Mouse (Mus musculus) bone marrow, adult 2 months (tissue): ENCODE results near the gene Numbl.

Experiments
- CTCF ChIP-seq: fragments of 200-500 bp; IDR thresholded peaks from 2 replicates; pipeline ENCODE4 v1.5.1; 2011; ENCODE audit warnings: low read length, control low read depth; ENCODE audit not compliant: control insufficient read depth, insufficient read depth
- POLR2A ChIP-seq: fragments of 200-500 bp; IDR thresholded peaks from 2 replicates; pipeline ENCODE4 v1.6.1; 2011; ENCODE audit warnings: low read depth, mild to moderate bottlenecking, control low read depth, low read length, borderline replicate concordance; ENCODE audit not compliant: control insufficient read depth

DNA sequence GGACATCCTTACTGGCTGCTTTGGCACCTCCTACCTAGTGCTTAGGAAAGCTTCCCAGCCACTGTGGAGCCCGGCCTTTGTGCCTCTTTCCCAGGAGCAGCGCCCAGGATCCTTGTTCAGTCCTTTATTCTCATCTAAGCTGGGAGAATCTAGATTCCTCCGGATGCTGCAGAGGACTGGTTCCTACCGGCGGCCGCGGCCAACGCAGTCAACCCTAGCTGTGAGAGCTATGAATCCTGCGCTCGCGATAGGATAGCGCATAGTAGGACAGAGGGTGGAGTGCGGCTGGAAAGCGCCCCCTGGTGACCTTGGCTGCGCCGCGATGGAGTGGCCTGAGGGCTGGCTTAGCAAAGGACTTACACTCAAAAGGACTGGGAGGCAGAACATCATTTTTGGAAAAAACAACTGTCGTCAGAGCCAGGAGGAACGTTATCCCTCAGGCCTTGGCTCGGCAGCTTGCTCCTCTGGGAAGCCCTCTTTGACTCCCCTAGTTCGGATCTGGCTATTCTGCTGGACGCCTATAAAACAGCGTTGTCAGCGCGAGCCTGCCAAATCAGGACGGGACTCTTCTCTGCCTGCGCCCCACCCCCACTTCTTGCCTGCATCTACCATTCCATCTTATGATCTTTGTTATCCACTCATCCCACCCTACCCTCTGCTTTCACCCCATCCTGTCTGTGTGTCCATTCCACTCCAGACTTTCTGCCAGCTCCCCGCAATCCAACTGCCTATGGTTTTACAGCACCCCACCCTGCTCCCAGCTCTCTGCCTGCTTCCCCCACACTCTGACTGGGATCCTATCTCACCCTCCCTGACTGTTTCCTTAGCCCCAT, 26.8 kb downstream of the Numbl start:
- peak; percentile 38; the same call in 1 of the 2 replicates for TF ChIP-seq CTCF
- no peak for TF ChIP-seq POLR2A
